Mouse (Mus musculus) kidney, postnatal 0 days (tissue): ENCODE measurements around the gene Gse1. TPM values are rescaled to one million over a fixed set of nuclear protein-coding genes. Genes with fewer than 3 reads are reported as not detected.

Experiments used
- ATAC-seq: fragments of 200-750 bp; cut with Nextera tagmentation; replicated peaks from 2 replicates; pipeline ENCODE4 v1.8.0; 2017; ENCODE audit warnings: low read depth, moderate number of reproducible peaks, moderate TSS enrichment, moderate library complexity; ENCODE audit not compliant: low FRiP score
- DNase-seq: peaks from one replicate; pipeline ENCODE4 v3.0.0-alpha.2; 2016; ENCODE audit warnings: low spot score
- H3K27ac ChIP-seq: fragments of 300-500 bp; sonication (generic); 2 replicates; pipeline ENCODE4 v1.5.1; 2014; ENCODE audit warnings: mild to moderate bottlenecking
- H3K27me3 ChIP-seq: fragments of 300-500 bp; sonication (generic); 2 replicates; pipeline ENCODE4 v1.6.1; 2014; ENCODE audit warnings: low read length, mixed read lengths; ENCODE audit not compliant: insufficient read depth
- H3K36me3 ChIP-seq: fragments of 300-500 bp; sonication (generic); 2 replicates; pipeline ENCODE4 v1.6.1; 2014; ENCODE audit warnings: low read length, mixed read lengths; ENCODE audit not compliant: insufficient read depth
- H3K4me1 ChIP-seq: fragments of 300-500 bp; sonication (generic); replicated peaks from 2 replicates; pipeline ENCODE4 v1.6.1; 2014; ENCODE audit warnings: antibody characterized with exemption, low read length, mixed read lengths; ENCODE audit not compliant: insufficient read depth
- H3K4me2 ChIP-seq: fragments of 300-500 bp; sonication (generic); 2 replicates; pipeline ENCODE4 v1.6.1; 2014; ENCODE audit warnings: mild to moderate bottlenecking, low read length, moderate library complexity, mixed read lengths
- H3K4me3 ChIP-seq: fragments of 300-500 bp; sonication (generic); replicated peaks from 2 replicates; pipeline ENCODE4 v1.5.1; 2014; ENCODE audit warnings: low read depth, low read length
- H3K9ac ChIP-seq: fragments of 300-500 bp; sonication (generic); 2 replicates; pipeline ENCODE4 v1.6.1; 2014; ENCODE audit warnings: low read depth, low read length
- H3K9me3 ChIP-seq: fragments of 300-500 bp; sonication (generic); replicated peaks from 2 replicates; pipeline ENCODE4 v1.6.1; 2016; ENCODE audit warnings: low read length, inconsistent platforms, mixed read lengths
- CTCF ChIP-seq: IDR thresholded peaks from 2 replicates; pipeline ENCODE4 v1.5.1; 2016; ENCODE audit warnings: antibody characterized with exemption, low read depth, mild to moderate bottlenecking, moderate library complexity
- WGBS: fragments of 180-500 bp; shearing (Covaris S2); extraction: QIAGEN DNeasy Blood & Tissue Kit; methylation state at CpG from one replicate; pipeline ENCODE4 v1.1.7; 2014; 5-methylcytosine and 5-hydroxymethylcytosine counted together
- polyA plus RNA-seq: library from polyadenylated mRNA; unstranded; fragments of >200 nt; fragmentation: Nextera tagmentation; extraction: Ambion mirVana; gene quantifications from 2 replicates; pipeline ENCODE4 v1.2.1, GENCODE M21; 2015

The Gse1 gene
- polyA plus RNA-seq, 1 experiment from 2014 or later = 8.4 TPM

DNA sequence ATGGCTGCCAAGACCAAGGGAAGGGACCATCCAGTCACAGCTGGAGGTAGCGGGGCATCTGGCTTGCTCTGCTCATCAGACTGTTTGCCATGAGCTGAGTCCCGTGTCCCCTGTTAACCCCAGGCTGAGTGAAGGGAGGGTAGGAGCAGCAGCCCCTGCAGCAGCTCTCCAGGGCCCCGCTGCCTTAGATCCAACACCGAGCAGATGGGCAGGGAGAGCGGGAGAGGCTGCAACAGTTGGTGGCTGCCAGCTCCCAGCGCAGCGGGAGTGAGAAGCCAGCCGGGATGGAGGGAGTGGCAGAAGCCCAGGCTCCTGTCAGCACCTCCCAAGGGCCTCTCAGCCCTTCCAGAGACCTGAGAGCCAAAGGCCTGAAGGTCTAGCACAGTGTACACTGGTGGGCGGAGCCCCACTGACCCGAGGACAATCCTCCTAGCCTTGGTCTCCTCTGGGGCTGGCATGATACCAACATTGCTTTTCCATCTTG lies 61.5 kb downstream of the Gse1 start:
- no peak for TF ChIP-seq CTCF
- no peak overlapping the region for H3K4me2 ChIP-seq
- H3K27me3 ChIP-seq = no peaks in the 10 kb centered on the region
- DNase-seq (no peak), ATAC-seq (no peak)
- H3K27ac ChIP-seq = no peak overlapping the region
- no peaks in the 10 kb centered on the region for H3K36me3 ChIP-seq
- H3K4me1 ChIP-seq = peaks cover 14% of the 10 kb centered on the region
- 51% methylated on average over 10 of the region's 10 CpGs for WGBS
- no peak overlapping the region for H3K9ac ChIP-seq
- no peaks in the 10 kb centered on the region for H3K9me3 ChIP-seq
- H3K4me3 ChIP-seq = no peak overlapping the region

- Histone ChIP-seq H3K9me3 (no peaks in the 10 kb centered on the region), H3K27me3 (no peaks in the 10 kb centered on the region), H3K4me3 (no peak overlapping the region), H3K4me1 (peaks cover 16% of the 10 kb centered on the region), H3K4me2 (no peak overlapping the region), H3K36me3 (no peaks in the 10 kb centered on the region), H3K27ac (no peak overlapping the region), H3K9ac (no peak overlapping the region)
- no peak for DNase-seq
- TF ChIP-seq CTCF = no peak
- 62% methylated on average over 15 of the region's 15 CpGs for WGBS
- ATAC-seq = no peak
These were observed 62.4 kb downstream of the Gse1 start for GRCm38 (mm10) chr8:120290614-120291013.

DNA sequence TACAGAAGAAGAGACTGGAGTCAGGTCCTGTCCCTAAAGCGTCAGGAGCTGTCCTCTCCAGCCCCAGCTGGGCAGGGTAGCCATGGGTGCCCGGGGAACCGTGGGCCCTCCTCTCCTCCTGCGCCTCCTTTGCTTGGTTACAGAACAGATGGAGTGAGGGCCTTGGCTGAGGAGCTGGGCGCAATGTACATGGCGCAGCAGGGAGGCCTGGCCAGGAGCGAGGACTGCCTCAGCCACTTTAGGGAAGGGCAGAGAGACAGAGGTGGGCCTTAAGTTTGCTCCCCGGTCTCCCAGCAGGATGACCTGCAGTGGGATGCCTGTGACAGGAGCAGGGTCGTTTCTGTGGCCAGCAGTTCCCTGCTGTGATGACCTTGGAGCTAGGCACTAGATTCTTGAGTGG lies 63.4 kb downstream of the Gse1 start:
- no peak overlapping the region for H3K9ac ChIP-seq
- DNase-seq = no peak
- H3K4me2 ChIP-seq = no peak overlapping the region
- no peak overlapping the region for H3K27ac ChIP-seq
- WGBS = 86% methylated on average over 9 of the region's 9 CpGs
- ATAC-seq = no peak
- no peak for TF ChIP-seq CTCF
- no peak overlapping the region for H3K4me3 ChIP-seq
- no peaks in the 10 kb centered on the region for H3K27me3 ChIP-seq
- H3K4me1 ChIP-seq = peaks cover 19% of the 10 kb centered on the region
- no peaks in the 10 kb centered on the region for H3K9me3 ChIP-seq
- H3K36me3 ChIP-seq = no peaks in the 10 kb centered on the region

DNA sequence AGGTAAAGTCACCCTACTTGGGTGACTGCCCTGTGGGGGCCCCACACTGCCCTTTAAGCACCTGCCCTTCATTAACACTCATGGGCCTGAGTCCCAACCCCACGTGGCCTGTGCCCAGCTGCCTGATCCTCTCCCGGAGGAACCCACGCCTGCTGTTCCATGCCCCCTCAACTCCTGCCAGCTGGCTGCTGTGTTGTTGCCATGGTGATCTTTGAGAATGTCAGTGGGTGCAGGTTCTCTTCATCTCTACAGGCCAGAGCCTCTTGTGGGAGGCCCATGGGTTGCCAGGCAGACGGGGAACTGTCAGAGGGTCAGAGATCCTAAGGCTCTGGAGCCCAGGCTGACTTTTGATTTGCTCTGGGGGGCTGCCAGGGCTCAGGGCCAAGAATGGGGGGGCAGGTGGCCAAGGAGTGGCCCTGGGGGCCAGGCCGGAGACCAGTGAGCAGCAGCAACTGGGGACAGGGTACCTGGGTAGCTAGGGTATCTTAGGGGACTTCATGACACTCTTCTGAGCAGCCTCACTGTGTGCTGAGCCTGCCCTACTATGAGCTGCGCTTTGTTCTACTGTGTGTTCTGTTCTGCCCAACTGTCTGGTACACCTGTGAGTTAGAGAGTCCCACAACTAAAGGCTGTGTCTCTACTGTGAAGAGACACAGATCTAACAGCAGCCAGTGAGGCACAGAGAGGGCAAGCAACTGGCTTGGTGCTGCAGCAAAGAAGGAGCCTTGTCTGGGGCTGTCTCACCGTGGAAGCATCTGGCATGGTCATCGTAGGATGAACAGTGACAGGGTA lies 64.3 kb downstream of the Gse1 start:
- Histone ChIP-seq H3K27ac (no peak overlapping the region), H3K9ac (no peak overlapping the region), H3K36me3 (no peaks in the 10 kb centered on the region), H3K9me3 (no peaks in the 10 kb centered on the region), H3K27me3 (no peaks in the 10 kb centered on the region), H3K4me1 (peaks cover 19% of the 10 kb centered on the region), H3K4me2 (no peak overlapping the region), H3K4me3 (no peak overlapping the region)
- TF ChIP-seq CTCF = no peak
- ATAC-seq = no peak
- 56% methylated on average over 8 of the region's 8 CpGs for WGBS
- DNase-seq = no peak

- Histone ChIP-seq H3K9ac (no peak overlapping the region), H3K4me3 (no peak overlapping the region), H3K9me3 (no peaks in the 10 kb centered on the region), H3K27me3 (no peaks in the 10 kb centered on the region), H3K4me2 (no peak overlapping the region), H3K27ac (no peak overlapping the region), H3K36me3 (no peaks in the 10 kb centered on the region), H3K4me1 (peaks cover 24% of the 10 kb centered on the region)
- no peak; the same call in 1 of the 2 replicates for TF ChIP-seq CTCF
- WGBS = 48% methylated on average over 18 of the region's 18 CpGs
- no peak for ATAC-seq
- no peak for DNase-seq
These were observed 65.4 kb downstream of the Gse1 start for GRCm38 (mm10) chr8:120293421-120294357.

- no peaks in the 10 kb centered on the region for H3K27me3 ChIP-seq
- 29% methylated on average over 15 of the region's 17 CpGs for WGBS
- DNase-seq = peak; percentile 62
- peaks cover 18% of the 10 kb centered on the region for H3K4me1 ChIP-seq
- peak overlapping the region; percentile 57 for H3K27ac ChIP-seq
- no peaks in the 10 kb centered on the region for H3K36me3 ChIP-seq
- H3K4me3 ChIP-seq = no peak overlapping the region
- no peak overlapping the region for H3K9ac ChIP-seq
- 0 out of 2 replicates have a peak overlapping the region, but pooled peaks have one; percentile 7 for H3K4me2 ChIP-seq
- no peaks in the 10 kb centered on the region for H3K9me3 ChIP-seq
- TF ChIP-seq CTCF = no peak
- ATAC-seq = peak; percentile 62
These were observed 67.0 kb downstream of the Gse1 start for GRCm38 (mm10) chr8:120294982-120295870.
